Mouse (Mus musculus) cerebellum, postnatal 4 days (tissue): ENCODE data around the gene Spns2.

Source experiments
- DNase-seq, 2 experiments: peaks; one replicate each; pipeline ENCODE4 v3.0.0; 2022; ENCODE audit warnings: low spot score in 2 of 2, mixed read lengths in 1 of 2

Spns2 gene

DNA sequence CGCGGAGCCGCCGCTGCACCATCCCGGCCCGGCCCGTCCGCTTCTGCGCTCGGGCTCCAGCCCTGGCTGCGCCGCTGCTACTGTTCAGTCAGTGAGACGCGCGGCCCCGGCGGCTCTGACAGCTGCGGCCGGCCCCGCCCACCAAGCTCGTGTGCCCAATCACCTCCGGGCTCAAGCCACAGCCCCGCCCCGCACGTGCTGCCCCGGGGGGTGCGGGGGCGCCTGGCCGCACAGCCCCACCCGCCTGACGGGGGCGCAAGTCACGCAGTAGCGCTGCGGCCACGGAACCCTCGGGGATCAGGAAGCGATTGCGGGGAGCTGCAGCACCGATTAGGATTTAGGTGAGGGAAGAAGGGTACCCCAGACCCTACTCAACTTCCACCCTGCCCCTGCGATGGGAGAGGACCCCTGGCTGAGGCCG, at the start of gene Spns2:
Gene Spns2, minus strand, starts transcription at position 24 of the 421 bp plus-strand sequence.
- peak; percentile 89 to 92 for DNase-seq

DNA sequence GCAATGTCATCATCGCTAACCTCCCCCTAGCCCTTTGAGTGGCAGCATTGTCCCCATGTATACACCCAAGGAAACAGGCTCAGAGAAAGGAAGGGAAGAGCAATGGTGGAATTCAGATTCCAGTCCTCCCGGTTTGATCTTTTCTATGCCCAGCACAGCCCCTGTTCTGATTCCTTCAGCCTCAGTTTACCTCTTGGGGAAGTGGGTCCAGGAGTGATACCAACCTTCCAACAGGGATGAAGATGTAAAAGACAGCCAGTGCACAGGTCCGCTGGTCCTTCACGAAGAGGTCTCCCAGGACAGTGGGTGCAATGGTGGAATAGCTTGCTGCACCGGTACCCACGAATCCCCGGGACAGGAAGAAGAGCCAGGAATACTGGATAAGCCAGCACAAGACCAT, 49.1 kb upstream of the Spns2 start:
- no peak for DNase-seq

DNA sequence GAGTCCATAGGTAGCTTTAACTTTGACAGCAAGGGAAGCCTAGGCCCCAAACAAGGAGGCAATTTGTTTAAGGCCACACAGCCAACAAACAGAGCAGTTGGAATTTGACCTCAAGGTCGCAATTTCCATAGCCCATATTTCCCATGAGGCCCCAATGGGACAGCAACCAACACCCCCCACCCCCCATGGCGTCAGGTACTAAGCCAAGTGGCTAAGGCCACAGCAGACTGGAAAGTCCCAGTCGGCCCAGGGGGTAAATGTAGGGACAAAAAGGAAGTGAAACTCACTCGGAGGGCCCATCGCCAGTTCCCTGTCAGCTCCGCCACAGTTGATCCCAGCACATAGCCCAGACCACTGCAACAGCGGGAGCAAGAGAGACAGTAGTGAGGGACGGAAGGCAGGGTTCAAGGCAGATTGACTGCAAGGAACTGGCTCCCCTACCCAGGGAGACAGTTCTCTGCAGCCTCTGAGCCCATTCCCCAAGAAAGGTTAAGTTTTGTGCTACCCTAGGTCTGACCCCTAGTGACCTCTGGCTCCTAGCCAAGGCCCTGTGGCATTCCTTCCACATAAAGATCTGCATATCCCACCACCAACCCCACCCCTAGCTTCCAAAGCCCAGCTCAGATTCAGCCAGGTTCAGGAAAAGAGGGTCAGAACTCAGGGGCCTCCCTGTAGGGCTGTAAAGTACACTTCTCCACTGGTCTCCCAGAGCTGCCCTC, 48.5 kb upstream of the Spns2 start:
- no peak for DNase-seq

DNA sequence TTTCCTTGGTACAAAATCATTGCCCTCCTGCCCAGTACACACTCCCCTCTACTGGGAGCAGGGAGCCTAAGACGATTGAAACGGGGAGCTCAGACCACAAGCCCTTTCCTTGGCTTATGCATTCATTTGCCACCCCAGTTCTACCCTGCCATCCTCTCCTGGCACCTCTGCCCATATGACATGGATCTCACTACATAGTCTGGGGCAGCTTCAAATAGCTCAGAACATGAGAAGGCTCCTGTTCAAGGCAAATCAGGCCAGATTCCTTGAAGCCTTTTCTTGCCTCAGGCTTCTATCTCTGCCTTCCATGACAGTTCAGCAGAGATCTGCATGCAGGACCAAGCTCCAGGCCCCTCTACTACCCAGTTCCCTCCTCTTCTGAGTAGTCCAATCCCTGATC, 47.8 kb upstream of the Spns2 start:
- no peak for DNase-seq

DNA sequence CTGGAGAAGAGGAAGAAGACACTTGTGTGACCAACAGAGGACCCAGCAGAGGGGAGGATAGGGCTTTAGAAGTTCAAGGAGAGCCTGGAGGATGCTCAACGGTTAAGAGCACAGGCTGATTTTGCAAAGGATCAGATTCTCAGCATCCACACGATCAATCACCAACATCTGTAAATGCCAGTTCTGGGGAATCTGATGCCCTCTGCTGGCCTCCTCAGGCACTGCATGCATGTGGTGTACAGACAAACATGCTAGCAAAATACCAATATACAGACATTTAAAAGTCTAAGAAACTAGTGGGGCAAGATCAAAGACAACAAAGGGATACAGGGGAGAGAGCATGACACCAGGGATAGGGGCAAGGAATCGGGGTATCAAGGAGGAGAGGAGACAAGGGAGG, 45.8 kb upstream of the Spns2 start:
- DNase-seq: no peak

DNA sequence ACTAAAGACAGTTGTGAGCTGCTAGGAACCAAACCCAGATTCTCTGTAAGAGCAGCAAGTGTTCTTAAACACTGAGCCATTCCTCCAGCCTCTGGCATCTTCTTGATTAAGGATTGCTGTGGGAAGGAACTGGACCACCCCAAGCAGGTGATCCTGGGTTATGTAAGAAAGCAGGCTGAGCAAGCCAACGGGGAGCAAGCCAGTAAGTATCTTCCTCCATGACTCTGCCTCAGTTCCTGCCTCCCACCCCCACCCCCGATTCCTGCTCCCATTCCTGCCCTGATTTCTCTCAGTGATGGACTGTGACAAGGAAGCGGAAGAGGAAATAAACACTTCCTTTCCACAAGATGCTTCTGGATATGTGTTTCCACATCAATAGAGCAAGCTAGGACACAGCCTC, 43.2 kb upstream of the Spns2 start:
- no peak for DNase-seq

DNA sequence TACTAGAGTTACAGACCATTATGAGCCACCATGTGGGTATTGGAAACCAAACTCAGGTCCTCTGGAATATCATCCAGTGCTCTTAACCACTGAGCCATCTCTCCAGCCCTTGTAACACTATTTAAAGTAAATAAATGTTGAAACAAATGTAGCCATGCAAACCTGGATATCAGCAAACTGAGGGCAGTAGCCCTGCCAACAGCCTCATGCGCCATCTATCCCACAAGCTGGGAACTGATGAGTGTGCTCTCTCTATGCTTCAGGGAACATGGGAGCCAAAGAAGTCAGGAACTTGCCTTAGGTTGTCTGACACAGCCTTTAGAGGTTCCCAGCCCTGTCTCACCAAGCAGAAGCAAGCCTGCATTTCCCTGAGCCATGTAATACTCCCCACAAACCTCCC, 41.9 kb upstream of the Spns2 start:
- DNase-seq: no peak

DNA sequence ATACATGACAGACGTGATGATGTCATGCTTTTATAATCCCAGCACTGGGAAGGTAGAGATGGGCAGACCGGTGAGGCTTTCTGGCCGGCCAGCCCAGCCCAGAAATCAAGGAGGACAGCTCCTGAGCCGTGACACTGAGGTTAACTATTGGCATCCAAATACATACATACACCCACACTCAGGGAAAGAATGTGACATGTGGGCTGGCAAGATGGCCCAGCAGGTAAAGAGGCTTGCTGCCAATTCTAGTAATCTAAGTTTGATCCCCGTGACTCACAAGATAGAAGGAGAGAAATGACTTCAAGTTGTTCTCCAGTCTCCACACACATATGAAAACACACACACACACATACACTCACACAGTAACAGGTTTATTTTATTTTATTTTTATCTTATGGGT, 41.4 kb upstream of the Spns2 start:
- DNase-seq: no peak

DNA sequence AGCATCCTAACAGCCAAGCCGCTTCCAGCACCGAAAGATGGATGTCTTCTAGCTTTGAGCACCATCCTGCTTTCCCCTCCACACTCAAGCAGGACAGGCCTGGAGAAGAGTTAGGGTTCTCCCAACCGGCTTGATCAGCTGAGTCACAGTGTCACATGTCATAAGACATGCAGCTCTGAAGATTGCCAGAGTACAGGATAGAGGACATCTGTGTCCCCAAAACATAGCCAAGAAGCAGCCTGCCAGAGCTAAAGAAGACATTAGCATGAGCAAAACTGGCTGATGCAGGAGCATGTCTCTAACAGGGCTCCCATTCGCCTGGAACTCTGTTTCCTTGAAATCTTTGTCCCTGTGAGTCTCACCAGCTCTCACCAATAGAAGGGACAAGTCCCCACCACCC, 36.5 kb upstream of the Spns2 start:
- no peak for DNase-seq

DNA sequence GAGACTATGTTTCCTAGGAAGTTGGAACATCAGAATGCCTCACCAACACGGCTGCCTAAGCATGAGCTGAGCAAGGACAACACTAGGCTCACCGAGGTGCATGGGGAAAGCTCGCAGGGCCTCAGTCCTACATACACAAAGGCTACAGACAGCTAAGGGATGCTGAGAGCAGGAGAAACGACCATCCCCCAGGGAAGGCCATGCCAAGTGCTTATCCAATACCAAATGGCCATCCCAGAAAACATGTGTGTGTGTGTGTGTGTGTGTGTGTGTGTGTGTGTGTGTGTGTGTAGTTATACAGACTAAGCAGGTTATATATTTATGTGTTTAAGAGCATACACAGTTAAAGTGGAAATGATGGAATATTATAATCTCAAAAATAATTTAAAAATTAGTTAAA, 34.0 kb upstream of the Spns2 start:
- DNase-seq: no peak

DNA sequence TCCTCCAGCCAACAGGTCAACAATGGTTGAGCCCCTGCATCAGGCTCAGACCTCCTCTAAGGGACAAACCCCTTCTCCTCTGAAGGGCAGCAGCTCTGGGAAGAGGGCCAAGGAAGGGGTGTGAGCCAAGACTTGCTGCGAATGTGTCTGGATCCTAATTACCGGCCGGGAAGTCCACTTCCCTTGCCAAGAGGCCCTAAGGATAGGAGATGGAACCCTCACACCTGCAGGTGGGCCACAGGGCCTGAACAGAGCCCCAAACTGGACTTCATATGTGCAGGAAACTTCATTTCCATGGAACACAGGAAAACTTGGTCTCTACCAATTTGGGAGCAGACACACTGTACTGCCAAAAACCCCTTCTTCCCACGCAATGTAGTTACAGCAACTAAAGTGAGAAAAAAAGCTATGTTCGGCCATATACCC, 32.9 kb upstream of the Spns2 start:
- peak in 1 of 2 experiments; percentile 75 for DNase-seq

DNA sequence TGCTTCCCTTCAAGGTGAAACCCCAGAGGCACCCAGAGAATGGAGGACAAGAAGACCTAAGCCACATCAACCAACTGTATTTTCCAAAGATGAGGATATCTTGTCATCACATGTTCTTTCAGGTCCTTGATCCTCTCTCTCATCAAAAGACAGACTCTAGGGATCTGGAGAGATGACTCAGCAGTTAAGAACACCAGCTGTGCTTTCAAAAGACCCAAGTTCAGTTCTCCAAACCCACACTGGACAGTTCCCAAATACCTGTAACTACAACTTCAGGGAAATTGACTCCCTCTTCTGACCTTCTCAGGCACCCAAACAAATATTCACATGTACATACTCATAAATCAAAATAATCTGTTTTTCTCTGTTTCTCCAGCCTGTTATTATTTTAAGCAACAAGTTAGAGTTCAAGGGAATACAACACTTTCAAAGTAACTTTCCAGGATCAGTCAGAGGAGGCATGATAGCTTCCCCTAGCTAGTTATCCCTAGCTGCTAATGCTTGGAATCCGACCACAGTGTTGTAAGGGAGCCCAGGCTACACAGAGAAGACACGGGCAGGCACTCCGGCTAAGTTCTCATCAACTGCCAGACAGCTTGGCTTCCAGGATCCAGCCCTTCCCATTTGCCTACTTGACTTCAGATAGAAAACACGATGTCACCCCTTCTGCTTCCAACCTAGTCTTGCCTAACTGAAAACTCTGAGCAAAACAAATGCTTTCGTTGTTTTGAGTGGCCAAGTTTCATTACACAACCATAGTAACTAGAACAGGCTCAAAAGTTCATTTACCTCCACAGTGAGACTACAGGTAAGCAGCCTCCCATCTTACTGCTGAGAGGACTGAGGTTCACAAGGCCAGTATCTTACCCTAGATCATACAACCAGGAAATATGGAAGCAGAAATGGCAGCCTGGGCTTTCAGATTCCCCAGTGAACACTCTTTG, 32.2 kb upstream of the Spns2 start:
- no peak for DNase-seq

DNA sequence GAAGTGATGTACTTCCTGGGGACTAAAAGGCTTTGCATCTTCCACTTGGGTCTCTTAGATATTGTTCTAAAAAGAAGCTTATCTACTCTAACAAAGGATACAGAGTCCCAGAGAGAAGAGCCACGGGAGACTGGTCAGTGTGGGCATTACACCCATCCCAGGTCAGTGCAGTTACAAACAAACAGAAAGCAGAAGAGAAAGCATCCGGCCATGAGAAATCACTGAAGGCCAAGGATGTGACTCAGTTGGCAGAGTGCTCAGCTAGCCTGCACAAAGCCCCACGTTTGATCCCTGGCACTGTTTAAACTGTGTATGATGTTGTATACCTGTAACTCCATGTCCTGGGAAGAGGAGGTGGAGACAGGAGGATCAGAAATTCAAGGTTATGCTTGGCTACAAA, 30.2 kb upstream of the Spns2 start:
- no peak for DNase-seq

DNA sequence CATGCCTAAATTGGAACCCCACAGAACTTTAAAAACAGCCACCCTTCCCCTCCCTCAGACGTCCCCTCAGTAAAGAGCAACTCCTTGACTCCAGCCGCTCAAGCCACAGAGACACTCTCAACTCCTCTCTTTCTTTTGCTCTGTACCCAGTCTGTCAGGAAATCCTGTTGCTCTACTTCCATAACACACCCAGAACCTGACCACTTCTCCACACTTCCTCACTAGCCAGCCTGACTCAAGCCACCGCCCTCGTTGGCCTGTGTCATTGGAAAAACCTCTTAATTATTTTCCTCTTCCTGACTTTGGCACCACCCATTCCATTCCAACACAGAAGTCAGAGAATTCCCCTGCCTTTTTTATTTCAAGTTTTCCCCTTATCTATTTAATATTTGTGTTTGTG, 29.5 kb upstream of the Spns2 start:
- DNase-seq: no peak

DNA sequence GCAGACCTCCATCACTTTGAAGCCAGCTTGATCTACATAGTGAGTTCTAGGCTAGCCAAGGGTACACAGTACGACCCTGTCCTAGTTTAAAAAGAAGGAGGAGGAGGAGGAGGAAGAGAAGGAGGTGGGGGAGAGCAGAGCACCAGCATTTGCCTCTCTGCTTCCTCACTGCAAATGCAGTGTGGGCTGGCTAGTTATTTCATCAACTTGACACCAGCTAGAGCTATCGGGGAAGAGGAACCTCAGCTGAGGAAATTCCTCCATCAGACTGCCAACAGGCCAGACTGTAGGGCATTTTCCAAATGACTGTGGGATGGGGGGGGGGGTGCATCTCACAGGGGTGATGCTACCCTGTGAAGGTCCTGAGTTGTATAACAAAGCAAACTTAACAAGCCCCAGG, 28.7 kb upstream of the Spns2 start:
- no peak for DNase-seq

DNA sequence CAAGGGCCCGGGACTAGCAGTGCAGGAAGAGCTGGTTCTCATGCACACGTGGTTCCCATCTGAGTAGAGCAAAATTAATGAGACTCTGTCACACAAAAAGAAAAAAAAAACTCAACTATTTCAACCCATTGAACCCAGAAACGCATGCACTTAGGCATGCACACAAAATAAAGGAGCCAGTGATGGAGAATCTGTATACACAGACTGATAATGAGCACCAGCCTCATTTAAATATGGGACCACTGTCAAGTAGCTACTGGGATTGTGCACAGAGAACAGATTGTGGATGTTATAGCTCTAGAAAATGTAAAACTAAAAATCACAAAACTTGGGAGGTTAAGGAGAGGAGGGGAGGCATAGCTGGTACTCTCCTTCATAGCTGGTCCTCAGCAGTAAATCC, 25.3 kb upstream of the Spns2 start:
- DNase-seq: no peak

DNA sequence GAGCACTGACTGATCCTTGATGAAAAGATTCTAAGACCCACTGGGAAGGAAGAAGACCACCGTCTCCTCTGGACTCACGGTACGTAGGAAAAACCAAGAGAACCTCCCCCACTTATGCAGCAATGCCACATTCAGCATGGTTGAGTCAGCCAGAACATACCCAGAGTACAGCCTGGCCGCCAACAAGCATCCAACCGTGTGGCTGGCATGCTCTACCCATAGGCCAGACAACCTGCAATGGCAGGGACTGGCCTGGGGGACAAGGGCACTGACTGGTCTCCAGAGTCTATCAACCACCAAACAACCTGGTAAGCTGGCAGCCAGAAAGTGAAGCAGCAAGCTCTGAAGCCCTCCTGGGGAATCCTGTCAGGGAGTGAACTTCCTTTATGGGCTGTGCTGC, 18.9 kb upstream of the Spns2 start:
- no peak for DNase-seq

DNA sequence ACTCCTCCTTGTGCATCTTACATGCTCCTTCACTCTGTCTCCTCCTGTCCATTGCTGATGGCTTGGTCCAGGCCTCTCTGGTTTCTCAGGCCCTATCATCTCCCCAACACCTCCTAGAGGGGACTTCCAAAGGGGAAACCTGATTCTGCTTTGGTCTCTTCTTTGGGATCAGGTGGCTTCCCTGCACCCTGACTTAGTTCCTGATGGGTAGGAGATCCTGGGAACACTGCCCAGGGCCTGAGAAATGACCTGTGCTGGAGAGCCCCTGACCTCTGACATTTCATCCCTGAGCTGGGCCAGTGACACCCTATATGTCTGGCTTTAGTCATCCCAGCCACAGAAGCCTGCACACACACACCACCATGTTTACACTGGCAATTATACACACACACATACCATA, 17.9 kb upstream of the Spns2 start:
- DNase-seq: no peak

DNA sequence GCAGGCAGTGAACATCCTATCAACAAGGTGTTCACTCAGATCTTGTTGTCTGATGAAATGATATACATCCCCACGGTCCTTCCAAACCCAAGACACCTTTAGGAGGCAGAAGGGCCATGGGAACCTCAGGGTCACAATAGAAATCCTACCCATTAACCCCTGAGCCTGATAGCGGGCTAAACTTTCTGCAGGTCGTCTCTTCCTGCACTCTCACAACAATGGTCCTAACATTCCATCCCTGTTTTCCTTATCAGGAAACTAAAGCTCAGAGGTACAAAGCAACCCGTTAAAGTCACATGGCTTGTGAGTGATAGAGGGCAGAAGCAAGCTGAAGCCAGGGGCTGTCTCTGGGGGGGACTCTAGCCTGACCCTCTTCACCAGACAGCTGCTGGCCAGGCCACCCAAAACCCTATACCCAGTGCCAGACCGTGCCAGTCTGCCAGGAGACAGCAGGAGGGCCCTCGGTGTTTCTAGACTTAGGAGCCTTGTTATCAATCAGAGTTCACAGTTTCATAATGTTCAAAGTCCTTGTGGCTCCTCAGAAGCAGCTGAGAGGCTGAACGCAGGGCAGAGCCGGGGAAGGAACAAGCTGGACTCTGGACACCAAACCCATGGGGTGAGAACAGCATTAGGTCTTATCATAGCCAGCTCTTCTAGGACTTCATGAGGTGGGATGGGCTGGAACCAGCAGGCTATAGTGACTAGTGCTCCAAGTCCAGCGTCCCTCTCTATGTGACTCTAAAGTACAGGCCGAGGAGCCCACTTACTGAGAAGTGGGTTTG, 14.5 kb upstream of the Spns2 start:
- no peak for DNase-seq

DNA sequence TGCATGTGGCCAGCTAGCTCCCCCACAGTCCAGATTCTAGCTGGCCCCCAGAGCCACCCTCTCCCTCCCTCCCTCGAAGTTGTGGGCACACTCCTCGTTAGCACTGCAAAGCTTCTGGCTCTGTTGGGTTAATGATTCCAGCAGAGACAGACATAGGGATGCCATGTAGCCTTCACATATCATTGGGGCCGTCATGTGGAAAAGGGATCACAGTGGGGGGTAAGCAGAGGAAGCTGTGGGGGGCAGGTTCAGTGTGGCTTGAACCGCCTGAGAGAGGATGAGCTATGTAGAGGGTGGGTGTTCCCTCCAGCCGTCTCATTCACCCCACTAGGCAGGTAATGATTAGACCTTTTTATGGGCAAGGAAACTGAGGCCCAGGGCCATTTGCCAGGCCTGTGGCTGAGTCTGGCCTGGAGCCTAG, 13.8 kb upstream of the Spns2 start:
- DNase-seq: no peak

DNA sequence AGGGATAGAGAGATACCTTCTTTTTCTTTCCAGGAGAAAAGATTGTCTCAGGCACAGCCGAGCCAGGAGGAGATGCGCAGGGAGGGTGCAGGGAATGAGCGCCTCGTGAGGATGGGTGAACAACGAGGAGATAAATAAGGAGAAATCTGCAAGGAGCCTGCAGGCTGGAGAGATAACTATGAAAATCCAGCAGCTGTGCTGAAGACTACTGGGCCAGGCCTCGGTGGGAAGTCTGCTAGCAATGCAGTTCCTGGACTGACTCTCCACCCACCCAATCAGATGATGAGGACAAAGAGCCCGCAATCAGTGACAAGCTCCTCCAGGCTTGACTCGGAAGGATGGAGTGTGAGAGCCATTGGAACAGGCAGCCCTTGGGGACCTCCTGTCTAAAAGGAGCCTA, 12.5 kb upstream of the Spns2 start:
- no peak for DNase-seq

DNA sequence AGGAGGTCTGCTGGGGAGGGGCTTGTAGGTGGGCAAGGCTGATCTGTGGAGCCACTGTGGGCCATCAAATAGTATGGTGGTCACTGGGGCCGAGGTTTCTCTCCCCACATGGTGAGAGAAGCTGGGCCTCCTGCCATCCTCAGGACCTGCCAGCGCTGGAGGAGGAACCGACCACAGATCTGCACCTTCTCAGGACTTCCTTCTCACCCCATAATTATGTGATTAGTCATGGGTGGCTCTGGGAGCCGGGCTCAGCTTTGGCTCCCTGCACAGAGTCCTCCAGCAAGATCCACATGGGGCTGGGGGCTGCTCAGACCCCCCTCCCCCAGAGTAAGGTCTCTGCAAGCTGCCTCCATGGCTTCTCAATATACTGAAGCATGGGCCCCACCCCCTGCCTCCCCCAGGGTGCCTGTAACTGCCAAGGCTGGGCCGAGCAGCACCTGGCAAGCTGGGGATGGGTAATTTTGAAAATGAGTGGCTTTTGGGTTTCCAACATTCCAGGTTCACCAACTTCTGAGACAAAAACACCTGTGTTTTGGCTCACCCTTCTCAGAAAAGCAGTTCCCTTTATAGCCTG, 11.8 kb upstream of the Spns2 start:
- DNase-seq: no peak
